Mouse (Mus musculus): ENCODE measurements at regions not wholly inside any gene's neighbourhood (a gene's known extent, or its start where the extent isn't known, plus 50 kb on each side); places are given as distances from the start of the nearest gene placed in this dataset.

- TF ChIP-seq CTCF (conservative IDR thresholded peaks at IDR 0.05; ENCODE audit: low read length), result no peak
- no peak for TF ChIP-seq NANOG (IDR thresholded peaks at IDR 0.05; ENCODE audit: borderline replicate concordance, low read length)
- no peak for TF ChIP-seq POU5F1 (IDR thresholded peaks at IDR 0.05; ENCODE audit: borderline replicate concordance, low read length)
These were observed 53.2 kb upstream of the C1qtnf7 start for GRCm38 (mm10) chr5:43461987-43462715.
